Mouse (Mus musculus): ENCODE data around the gene Poln. TPM values are rescaled to one million over a fixed set of nuclear protein-coding genes. Genes with fewer than 3 reads are reported as not detected.

The Poln gene
- polyA plus RNA-seq, 1 experiment from 2014 or later = 0.41 TPM

- 64% methylated on average over 6 of the region's 6 CpGs for WGBS (ENCODE audit: insufficient replicate concordance)
- no peak overlapping the region for H3K4me3 ChIP-seq (replicated peaks)
- no peaks in the 10 kb centered on the region for H3K4me1 ChIP-seq (replicated peaks)
- H3K27me3 ChIP-seq = no peaks in the 10 kb centered on the region
- no peak overlapping the region for H3K27ac ChIP-seq (replicated peaks)
- H3K9ac ChIP-seq = no peak overlapping the region
- no peak overlapping the region for H3K4me2 ChIP-seq
- no peaks in the 10 kb centered on the region for H3K36me3 ChIP-seq (replicated peaks)
- no peak for ATAC-seq (ENCODE audit: insufficient read depth)
- H3K9me3 ChIP-seq (replicated peaks) = no peaks in the 10 kb centered on the region
Observed at GRCm38 (mm10) chr5:34198615-34199014, 29.4 kb upstream of the Poln start.

- no peaks in the 10 kb centered on the region for H3K27me3 ChIP-seq
- H3K4me2 ChIP-seq = no peak overlapping the region
- H3K9me3 ChIP-seq (replicated peaks) = no peaks in the 10 kb centered on the region
- no peak overlapping the region for H3K9ac ChIP-seq
- no peaks in the 10 kb centered on the region for H3K4me1 ChIP-seq (replicated peaks)
- no peaks in the 10 kb centered on the region for H3K36me3 ChIP-seq (replicated peaks)
- ATAC-seq (ENCODE audit: insufficient read depth) = no peak
- H3K27ac ChIP-seq (replicated peaks) = no peak overlapping the region
- WGBS (ENCODE audit: insufficient replicate concordance) = 58% methylated on average over 4 of the region's 4 CpGs
- H3K4me3 ChIP-seq (replicated peaks) = no peak overlapping the region
Observed at GRCm38 (mm10) chr5:34197243-34197642, 28.0 kb upstream of the Poln start.

GRCm38 (mm10) chr5:34196423-34196822 is 27.2 kb upstream of the Poln start:
- H3K9ac ChIP-seq = no peak overlapping the region
- H3K4me3 ChIP-seq (replicated peaks) = no peak overlapping the region
- no peaks in the 10 kb centered on the region for H3K27me3 ChIP-seq
- no peak overlapping the region for H3K27ac ChIP-seq (replicated peaks)
- H3K4me1 ChIP-seq (replicated peaks) = no peaks in the 10 kb centered on the region
- no peak for ATAC-seq (ENCODE audit: insufficient read depth)
- H3K36me3 ChIP-seq (replicated peaks) = no peaks in the 10 kb centered on the region
- 38% methylated on average over 7 of the region's 7 CpGs for WGBS (ENCODE audit: insufficient replicate concordance)
- no peaks in the 10 kb centered on the region for H3K9me3 ChIP-seq (replicated peaks)
- H3K4me2 ChIP-seq = no peak overlapping the region

- Histone ChIP-seq H3K4me2 (no peak overlapping the region), H3K4me1 (replicated peaks) (no peaks in the 10 kb centered on the region), H3K9me3 (replicated peaks) (no peaks in the 10 kb centered on the region), H3K36me3 (replicated peaks) (no peaks in the 10 kb centered on the region), H3K27me3 (no peaks in the 10 kb centered on the region), H3K9ac (no peak overlapping the region), H3K4me3 (replicated peaks) (no peak overlapping the region), H3K27ac (replicated peaks) (no peak overlapping the region)
- WGBS (ENCODE audit: insufficient replicate concordance) = 76% methylated on average over 12 of the region's 12 CpGs
- no peak for ATAC-seq (ENCODE audit: insufficient read depth)
Observed at GRCm38 (mm10) chr5:34195786-34196185, 26.5 kb upstream of the Poln start.

- Histone ChIP-seq H3K36me3 (replicated peaks) (no peaks in the 10 kb centered on the region), H3K9me3 (replicated peaks) (no peaks in the 10 kb centered on the region), H3K27ac (replicated peaks) (no peak overlapping the region), H3K4me3 (replicated peaks) (no peak overlapping the region), H3K9ac (no peak overlapping the region), H3K4me2 (no peak overlapping the region), H3K4me1 (replicated peaks) (no peaks in the 10 kb centered on the region), H3K27me3 (no peaks in the 10 kb centered on the region)
- no peak for ATAC-seq (ENCODE audit: insufficient read depth)
- WGBS (ENCODE audit: insufficient replicate concordance) = 49% methylated on average over 6 of the region's 6 CpGs
Observed at GRCm38 (mm10) chr5:34194975-34195662, 25.9 kb upstream of the Poln start.

- Histone ChIP-seq H3K9me3 (replicated peaks) (no peaks in the 10 kb centered on the region), H3K4me2 (no peak overlapping the region), H3K27me3 (no peaks in the 10 kb centered on the region), H3K4me1 (replicated peaks) (no peaks in the 10 kb centered on the region), H3K36me3 (replicated peaks) (no peaks in the 10 kb centered on the region), H3K9ac (no peak overlapping the region), H3K27ac (replicated peaks) (no peak overlapping the region), H3K4me3 (replicated peaks) (no peak overlapping the region)
- WGBS (ENCODE audit: insufficient replicate concordance) = 28% methylated on average over 1 of the region's 1 CpGs
- ATAC-seq (ENCODE audit: insufficient read depth) = no peak
Observed at GRCm38 (mm10) chr5:34194426-34194825, 25.2 kb upstream of the Poln start.

GRCm38 (mm10) chr5:34191843-34192242 is 22.6 kb upstream of the Poln start:
- H3K9ac ChIP-seq = no peak overlapping the region
- ATAC-seq (ENCODE audit: insufficient read depth) = no peak
- H3K9me3 ChIP-seq (replicated peaks) = no peaks in the 10 kb centered on the region
- no peak overlapping the region for H3K27ac ChIP-seq (replicated peaks)
- no peaks in the 10 kb centered on the region for H3K27me3 ChIP-seq
- H3K4me1 ChIP-seq (replicated peaks) = peaks cover 22% of the 10 kb centered on the region
- 53% methylated on average over 4 of the region's 4 CpGs for WGBS (ENCODE audit: insufficient replicate concordance)
- H3K4me2 ChIP-seq = no peak overlapping the region
- no peaks in the 10 kb centered on the region for H3K36me3 ChIP-seq (replicated peaks)
- H3K4me3 ChIP-seq (replicated peaks) = no peak overlapping the region

GRCm38 (mm10) chr5:34191021-34191420 is 21.8 kb upstream of the Poln start:
- no peak for ATAC-seq (ENCODE audit: insufficient read depth)
- Histone ChIP-seq H3K36me3 (replicated peaks) (no peaks in the 10 kb centered on the region), H3K27ac (replicated peaks) (no peak overlapping the region)

GRCm38 (mm10) chr5:34189521-34189920 is 20.3 kb upstream of the Poln start:
- no peak overlapping the region for H3K4me3 ChIP-seq (replicated peaks)
- H3K4me1 ChIP-seq (replicated peaks) = peaks cover 37% of the 10 kb centered on the region
- H3K27me3 ChIP-seq = no peaks in the 10 kb centered on the region
- no peaks in the 10 kb centered on the region for H3K9me3 ChIP-seq (replicated peaks)
- H3K36me3 ChIP-seq (replicated peaks) = no peaks in the 10 kb centered on the region
- H3K9ac ChIP-seq = no peak overlapping the region
- no peak overlapping the region for H3K27ac ChIP-seq (replicated peaks)
- ATAC-seq (ENCODE audit: insufficient read depth) = no peak
- H3K4me2 ChIP-seq = no peak overlapping the region
- WGBS (ENCODE audit: insufficient replicate concordance) = 54% methylated on average over 1 of the region's 1 CpGs

More at GRCm38 (mm10) chr5:34191021-34191420, 21.8 kb upstream of the Poln start:
- WGBS (ENCODE audit: insufficient replicate concordance) = 42% methylated on average over 4 of the region's 4 CpGs
- no peak overlapping the region for H3K9ac ChIP-seq
- peaks cover 30% of the 10 kb centered on the region for H3K4me1 ChIP-seq (replicated peaks)
- no peaks in the 10 kb centered on the region for H3K27me3 ChIP-seq
- no peak overlapping the region for H3K4me2 ChIP-seq
- H3K9me3 ChIP-seq (replicated peaks) = no peaks in the 10 kb centered on the region
- H3K4me3 ChIP-seq (replicated peaks) = no peak overlapping the region

GRCm38 (mm10) chr5:34188856-34189255 is 19.6 kb upstream of the Poln start:
- no peak for ATAC-seq (ENCODE audit: insufficient read depth)
- peak overlapping the region; percentile 100; the same call in 1 of the 2 replicates for H3K4me2 ChIP-seq
- H3K27ac ChIP-seq (replicated peaks) = no peak overlapping the region
- peaks cover 37% of the 10 kb centered on the region for H3K4me1 ChIP-seq (replicated peaks)
- no peak overlapping the region for H3K9ac ChIP-seq
- no peaks in the 10 kb centered on the region for H3K36me3 ChIP-seq (replicated peaks)
- 49% methylated on average over 2 of the region's 2 CpGs for WGBS (ENCODE audit: insufficient replicate concordance)
- H3K4me3 ChIP-seq (replicated peaks) = no peak overlapping the region
- no peaks in the 10 kb centered on the region for H3K27me3 ChIP-seq
- no peaks in the 10 kb centered on the region for H3K9me3 ChIP-seq (replicated peaks)

GRCm38 (mm10) chr5:34187601-34188316 is 18.5 kb upstream of the Poln start, which contains the start of gene Mxd4:
TSS of gene Mxd4 (minus strand) at chr5:34187720.
- peak within 1 kb of the TSS; percentile 100 for H3K4me2 ChIP-seq
- H3K27ac ChIP-seq (replicated peaks) = peak within 1 kb of the TSS; percentile 90
- H3K27me3 ChIP-seq = no peaks in the 10 kb centered on the region
- H3K36me3 ChIP-seq (replicated peaks) = no peaks in the 10 kb centered on the region
- peaks cover 37% of the 10 kb centered on the region for H3K4me1 ChIP-seq (replicated peaks)
- H3K9me3 ChIP-seq (replicated peaks) = no peaks in the 10 kb centered on the region
- peak within 1 kb of the TSS; percentile 69 for H3K9ac ChIP-seq
- ATAC-seq (ENCODE audit: insufficient read depth) = peak; percentile 96
- WGBS (ENCODE audit: insufficient replicate concordance) = under 1% methylated on average over 60 of the region's 60 CpGs
- H3K4me3 ChIP-seq (replicated peaks) = peak within 1 kb of the TSS; percentile 79

All from liver, embryonic 15.5 days (tissue).